Mouse (Mus musculus) kidney, adult 11 months (tissue): ENCODE measurements around the gene Nrxn2.

ENCODE experiments used
- DNase-seq: peaks from one replicate; pipeline ENCODE4 v3.0.0; 2022

The Nrxn2 gene

GRCm38 (mm10) chr19:6453349-6453748 lies 34.8 kb downstream of the Nrxn2 start:
- DNase-seq, result no peak

DNA sequence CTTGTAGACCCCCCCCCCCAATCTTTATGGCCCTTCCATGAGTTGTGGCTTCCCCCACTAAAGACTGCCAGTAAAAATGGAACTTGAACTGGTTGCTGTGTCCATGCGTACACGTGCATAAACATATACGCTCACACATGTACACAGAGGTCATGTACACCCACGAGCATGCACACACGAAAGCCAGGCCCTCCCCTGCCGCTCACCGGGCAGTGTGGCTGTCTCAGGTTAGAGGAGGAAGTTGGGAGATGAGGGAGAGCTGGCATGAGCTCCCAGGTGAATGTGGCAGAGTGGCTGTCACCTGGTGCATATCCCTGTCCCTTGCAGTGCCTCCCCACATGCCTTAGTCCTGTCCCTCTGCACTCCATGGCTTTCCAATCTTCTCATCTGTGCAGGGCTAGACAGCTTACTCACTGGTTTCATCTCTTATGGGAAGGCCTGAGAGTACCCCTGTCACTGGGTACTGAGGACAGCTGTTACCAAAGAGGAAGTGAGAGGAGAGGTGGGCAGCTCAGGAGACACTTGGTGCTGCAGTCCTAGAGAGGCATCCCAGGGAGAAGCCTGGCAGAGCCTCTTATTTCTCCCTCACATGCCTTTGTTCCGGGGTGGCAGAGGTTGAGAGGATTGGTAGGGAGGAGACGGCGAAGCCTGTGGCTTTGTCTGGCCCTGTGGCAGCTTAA lies 35.6 kb downstream of the Nrxn2 start:
- DNase-seq, result no peak

DNA sequence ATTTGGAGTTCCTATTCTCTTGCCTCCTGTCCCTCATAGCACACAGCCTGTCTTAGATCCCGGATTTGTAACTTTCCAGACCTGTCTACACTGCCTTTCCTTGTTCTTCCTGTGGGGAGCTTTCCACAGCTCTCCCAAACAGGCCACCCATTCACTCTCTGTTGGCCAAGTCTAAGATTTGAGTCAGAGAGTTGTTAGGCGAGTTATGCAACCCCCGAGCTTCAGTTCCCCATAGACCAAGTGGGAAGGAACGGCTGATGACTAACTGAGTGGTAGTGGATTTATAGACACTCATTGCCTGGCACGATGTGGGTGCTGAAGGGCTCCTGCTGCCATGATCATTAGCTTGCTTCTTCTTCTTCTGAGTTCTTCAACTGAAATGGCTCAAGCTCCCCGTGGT lies 41.0 kb downstream of the Nrxn2 start:
- DNase-seq, result no peak

- DNase-seq, result no peak
Measured at GRCm38 (mm10) chr19:6462841-6463240, 44.3 kb downstream of the Nrxn2 start.

- no peak for DNase-seq
Measured at GRCm38 (mm10) chr19:6464306-6465071, 46.0 kb downstream of the Nrxn2 start.

- no peak for DNase-seq
Measured at GRCm38 (mm10) chr19:6465090-6465489, 46.6 kb downstream of the Nrxn2 start.

- DNase-seq, result no peak
Measured at GRCm38 (mm10) chr19:6466945-6467344, 48.4 kb downstream of the Nrxn2 start.

DNA sequence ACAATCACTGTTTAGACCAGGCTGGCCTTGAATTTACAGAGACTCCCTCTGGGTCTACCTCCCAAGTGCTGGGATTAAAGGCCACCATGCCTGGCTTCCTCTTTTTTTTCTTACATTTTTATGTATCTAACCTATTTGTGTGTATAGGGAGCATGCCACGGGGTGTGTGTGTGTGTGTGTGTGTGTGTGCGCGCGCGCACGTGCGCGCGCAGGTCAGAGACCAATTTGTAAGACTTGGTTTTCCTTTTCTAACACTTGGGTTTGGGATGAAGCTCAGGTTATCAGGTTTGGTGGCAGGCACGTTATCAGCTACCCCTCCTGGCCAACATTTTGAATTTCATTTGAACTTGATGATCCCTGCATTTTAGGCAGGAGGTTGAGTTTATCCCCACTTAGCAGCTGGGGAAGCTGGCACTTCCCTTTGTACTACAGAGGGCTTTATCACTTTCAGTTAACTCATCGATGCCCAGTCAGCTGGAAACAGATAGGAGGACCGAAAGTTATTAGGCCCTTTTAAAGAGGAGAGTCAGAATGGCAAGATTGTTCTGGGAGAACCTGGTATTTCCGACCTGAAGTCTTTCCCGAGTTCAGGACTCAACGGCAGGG lies 48.9 kb downstream of the Nrxn2 start:
- DNase-seq, result no peak

DNA sequence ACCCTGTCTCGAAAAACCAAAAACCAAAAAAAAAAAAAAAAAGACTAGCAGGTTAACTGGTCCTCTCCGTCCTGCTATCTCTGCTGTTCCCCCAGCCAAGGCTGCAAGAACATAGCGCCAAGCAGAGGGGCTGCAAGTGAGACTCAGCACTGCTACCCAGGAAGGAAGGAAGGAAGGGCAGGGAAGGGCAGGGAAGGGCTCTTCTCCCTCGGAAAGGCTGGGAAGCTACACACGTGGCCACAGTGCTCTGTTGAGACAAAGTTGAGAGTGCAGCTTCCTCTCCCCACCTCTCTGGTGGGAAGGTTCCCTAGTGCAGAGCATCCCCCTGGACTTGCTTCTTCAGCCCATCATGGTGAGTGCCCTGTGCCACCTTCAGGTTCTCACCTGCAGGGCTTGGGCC lies 53.1 kb downstream of the Nrxn2 start:
- no peak for DNase-seq

- no peak for DNase-seq
Measured at GRCm38 (mm10) chr19:6472821-6473220, 54.3 kb downstream of the Nrxn2 start.

DNA sequence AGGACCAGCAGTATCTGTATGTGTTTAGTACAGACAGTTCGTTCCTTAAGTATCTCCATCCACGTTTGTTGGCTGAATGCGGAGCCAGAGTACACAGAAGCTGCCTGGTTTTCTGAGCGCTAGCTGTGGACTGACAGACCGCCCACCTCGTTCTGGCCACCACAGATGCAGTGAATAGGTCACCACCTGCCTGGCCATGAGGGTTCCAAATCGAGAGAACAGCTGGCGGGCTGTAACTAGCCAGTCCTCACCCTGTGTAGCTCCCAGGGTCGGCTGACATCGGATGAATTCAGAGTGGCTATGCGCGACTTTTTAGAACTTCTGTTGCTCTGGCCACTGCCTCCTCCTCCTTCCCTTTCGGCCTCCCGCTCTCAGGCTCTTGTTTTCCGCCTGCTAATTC lies 56.2 kb downstream of the Nrxn2 start:
- DNase-seq, result no peak

DNA sequence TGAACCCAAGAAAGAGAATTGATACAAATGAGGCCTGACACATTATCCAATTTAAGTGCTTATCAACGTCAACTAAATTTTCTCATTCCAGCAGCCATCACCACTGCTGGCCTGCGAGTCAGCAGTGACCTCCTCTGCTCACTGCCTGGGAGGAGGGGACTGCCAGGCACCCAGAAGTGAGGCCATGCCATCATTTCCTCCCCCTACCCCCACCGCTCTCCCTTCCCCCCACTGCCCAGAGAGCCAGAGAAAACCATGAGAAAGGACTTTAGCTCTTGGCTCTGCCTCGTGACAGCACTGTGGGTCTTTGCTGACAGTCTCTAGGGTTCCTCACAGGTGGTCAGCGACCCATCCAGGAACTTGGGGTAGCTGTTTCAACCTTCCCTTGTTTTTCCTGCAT lies 56.6 kb downstream of the Nrxn2 start:
- peak; percentile 33 for DNase-seq

GRCm38 (mm10) chr19:6477007-6477406 lies 58.5 kb downstream of the Nrxn2 start:
- peak; percentile 33 for DNase-seq

DNA sequence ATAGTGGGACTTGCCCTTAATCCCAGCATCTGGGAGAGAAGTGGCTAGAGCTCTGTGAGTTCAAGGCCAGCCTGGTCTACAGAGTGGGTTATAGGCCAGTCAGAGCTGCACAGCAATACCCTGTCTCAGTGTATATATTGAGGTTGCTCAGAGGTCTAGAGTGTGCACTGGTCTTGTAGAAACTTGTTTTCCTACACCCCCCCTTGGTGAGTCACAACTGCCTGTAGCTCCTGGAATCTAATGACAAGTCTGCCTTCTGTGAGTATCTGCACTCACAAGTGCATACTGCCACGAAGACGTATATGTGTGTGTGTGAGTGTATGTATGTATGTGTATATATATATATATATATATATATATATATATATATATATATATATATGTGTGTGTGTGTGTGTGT lies 60.0 kb downstream of the Nrxn2 start:
- no peak for DNase-seq

- DNase-seq, result no peak
Measured at GRCm38 (mm10) chr19:6482886-6483285, 64.4 kb downstream of the Nrxn2 start.

- DNase-seq, result no peak
Measured at GRCm38 (mm10) chr19:6485059-6485630, 66.6 kb downstream of the Nrxn2 start.

- DNase-seq, result peak; percentile 63
Measured at GRCm38 (mm10) chr19:6489030-6489429, 70.5 kb downstream of the Nrxn2 start.

GRCm38 (mm10) chr19:6491538-6491937 lies 73.0 kb downstream of the Nrxn2 start:
- no peak for DNase-seq

DNA sequence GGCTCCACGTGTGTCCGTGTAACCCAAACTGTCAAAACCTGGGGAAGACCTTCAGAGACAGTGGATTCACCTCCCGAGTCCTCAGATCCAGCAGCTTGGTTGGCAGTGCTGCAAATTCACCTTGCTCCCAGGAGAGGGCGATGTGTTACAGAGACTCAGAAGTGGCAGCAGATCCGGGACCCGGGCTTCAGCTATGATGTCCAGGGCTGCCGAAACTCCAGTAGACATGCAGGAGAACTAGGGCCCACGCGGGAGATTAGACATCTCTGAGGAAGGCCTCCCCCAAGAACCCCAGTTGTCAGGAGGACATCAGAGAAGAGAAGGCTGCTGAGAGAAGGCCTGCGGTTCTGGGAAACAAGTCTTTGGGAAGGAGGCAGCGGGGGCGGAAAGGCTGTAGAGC lies 73.6 kb downstream of the Nrxn2 start:
- DNase-seq, result peak; percentile 53

- no peak for DNase-seq
Measured at GRCm38 (mm10) chr19:6493219-6493618, 74.7 kb downstream of the Nrxn2 start.

DNA sequence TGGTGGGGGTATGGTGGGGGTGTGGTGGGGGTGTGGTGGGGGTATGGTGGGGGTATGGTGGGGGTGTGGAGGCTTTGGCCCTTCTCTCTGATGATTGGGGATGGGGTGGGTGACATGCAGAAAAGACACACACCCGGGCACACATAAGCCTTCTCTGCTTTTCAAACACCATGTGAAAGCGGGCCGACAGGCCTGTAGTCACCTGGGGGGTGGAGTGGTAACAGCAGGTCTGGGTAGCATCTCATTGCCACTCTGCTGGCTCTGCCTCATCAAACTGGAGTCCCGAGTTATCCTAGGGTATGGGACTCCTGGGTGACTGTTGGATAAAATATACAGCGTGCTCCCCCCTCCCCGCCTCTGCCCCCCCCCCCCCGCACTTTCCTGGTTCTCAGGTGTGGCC lies 75.5 kb downstream of the Nrxn2 start:
- no peak for DNase-seq

- DNase-seq, result no peak
Measured at GRCm38 (mm10) chr19:6494504-6495170, 76.1 kb downstream of the Nrxn2 start.

DNA sequence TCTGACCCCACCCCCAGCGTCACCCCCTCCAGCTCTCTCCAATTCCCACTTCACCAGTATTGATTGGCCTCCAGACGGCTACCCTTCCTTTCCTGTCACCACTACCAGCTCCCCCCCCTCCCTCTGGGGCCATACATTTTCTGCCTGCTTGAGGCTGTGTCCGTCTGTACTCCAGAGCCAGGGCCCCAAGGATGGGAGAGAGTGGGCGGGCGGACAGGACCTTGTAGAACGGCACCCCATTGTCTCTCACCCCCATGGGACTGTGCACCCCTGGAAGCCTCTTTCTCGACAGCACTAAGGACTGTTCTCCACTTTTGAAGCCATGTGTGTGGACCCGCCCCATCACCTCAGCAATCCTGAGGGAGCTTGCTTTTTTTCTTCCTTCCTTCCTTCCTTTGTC lies 77.2 kb downstream of the Nrxn2 start:
- no peak for DNase-seq
